Mouse (Mus musculus) MEL (cell line): Measurements from ENCODE around the gene Frmpd4.

Experiments
- BHLHE40 ChIP-seq: IDR thresholded peaks from 2 replicates; pipeline ENCODE4 v1.6.1; 2012; ENCODE audit warnings: low read depth, mild to moderate bottlenecking, inconsistent platforms, low read length, improper control_type of control experiment, borderline replicate concordance
- CHD2 ChIP-seq: IDR thresholded peaks from 2 replicates; pipeline ENCODE4 v1.6.1; 2011; ENCODE audit warnings: low read length, improper control_type of control experiment
- CTCF ChIP-seq, 3 experiments: IDR thresholded peaks in 2 of 3; conservative IDR thresholded peaks in 1 of 3; 2 replicates each; pipeline ENCODE4 v1.5.1; 2011 to 2012; ENCODE audit warnings: low read length in 3 of 3, low read depth in 2 of 3, mild to moderate bottlenecking in 2 of 3, improper control_type of control experiment in 1 of 3, inconsistent platforms in 1 of 3, mixed read lengths in 1 of 3, moderate library complexity in 1 of 3; ENCODE audit not compliant: control insufficient read depth in 1 of 3, insufficient read depth in 1 of 3, poor library complexity in 1 of 3, severe bottlenecking in 1 of 3
- EP300 ChIP-seq, 2 experiments: IDR thresholded peaks; 2 replicates each; pipeline ENCODE4 v1.6.1; 2011; ENCODE audit warnings: improper control_type of control experiment in 2 of 2, low read length in 2 of 2, low read depth in 1 of 2, mild to moderate bottlenecking in 1 of 2
- GABPA ChIP-seq: IDR thresholded peaks from 2 replicates; pipeline ENCODE4 v1.6.1; 2012; ENCODE audit warnings: low read depth, mild to moderate bottlenecking, inconsistent platforms, low read length, improper control_type of control experiment, moderate library complexity
- JUND ChIP-seq: IDR thresholded peaks from 2 replicates; pipeline ENCODE4 v1.6.1; 2011; ENCODE audit warnings: low read depth, mild to moderate bottlenecking, improper control_type of control experiment, low read length
- KAT2A ChIP-seq: conservative IDR thresholded peaks from 2 replicates; pipeline ENCODE4 v1.6.1; 2012; ENCODE audit warnings: low read depth, low read length, improper control_type of control experiment, inconsistent platforms
- MAX ChIP-seq: IDR thresholded peaks from 2 replicates; pipeline ENCODE4 v1.6.1; 2011; ENCODE audit warnings: low read length, improper control_type of control experiment
- MAZ ChIP-seq: IDR thresholded peaks from 2 replicates; pipeline ENCODE4 v1.6.1; 2012; ENCODE audit warnings: low read depth, mild to moderate bottlenecking, inconsistent platforms, low read length, improper control_type of control experiment
- MXI1 ChIP-seq: IDR thresholded peaks from 2 replicates; pipeline ENCODE4 v1.6.1; 2011; ENCODE audit warnings: mild to moderate bottlenecking, low read depth, low read length, improper control_type of control experiment
- POLR2A ChIP-seq, 2 experiments: IDR thresholded peaks; 2 replicates each; pipeline ENCODE4 v1.6.1; 2011 to 2012; ENCODE audit warnings: low read length in 2 of 2, mild to moderate bottlenecking in 2 of 2, control low read depth in 1 of 2, improper control_type of control experiment in 1 of 2, low read depth in 1 of 2, moderate library complexity in 1 of 2; ENCODE audit not compliant: control insufficient read depth in 1 of 2, insufficient read depth in 1 of 2, poor library complexity in 1 of 2
- POLR2AphosphoS5 ChIP-seq: IDR thresholded peaks from 2 replicates; pipeline ENCODE4 v1.6.1; 2012; ENCODE audit warnings: low read depth, borderline replicate concordance, mild to moderate bottlenecking, inconsistent platforms, low read length, moderate library complexity, mixed read lengths
- TCF12 ChIP-seq: IDR thresholded peaks from 2 replicates; pipeline ENCODE4 v1.6.1; 2014; ENCODE audit warnings: low read depth, mild to moderate bottlenecking, inconsistent platforms, low read length, improper control_type of control experiment, moderate library complexity
- ZNF384 ChIP-seq: IDR thresholded peaks from 2 replicates; pipeline ENCODE4 v1.6.1; 2012; ENCODE audit warnings: low read depth, mild to moderate bottlenecking, inconsistent platforms, low read length, improper control_type of control experiment

DNA sequence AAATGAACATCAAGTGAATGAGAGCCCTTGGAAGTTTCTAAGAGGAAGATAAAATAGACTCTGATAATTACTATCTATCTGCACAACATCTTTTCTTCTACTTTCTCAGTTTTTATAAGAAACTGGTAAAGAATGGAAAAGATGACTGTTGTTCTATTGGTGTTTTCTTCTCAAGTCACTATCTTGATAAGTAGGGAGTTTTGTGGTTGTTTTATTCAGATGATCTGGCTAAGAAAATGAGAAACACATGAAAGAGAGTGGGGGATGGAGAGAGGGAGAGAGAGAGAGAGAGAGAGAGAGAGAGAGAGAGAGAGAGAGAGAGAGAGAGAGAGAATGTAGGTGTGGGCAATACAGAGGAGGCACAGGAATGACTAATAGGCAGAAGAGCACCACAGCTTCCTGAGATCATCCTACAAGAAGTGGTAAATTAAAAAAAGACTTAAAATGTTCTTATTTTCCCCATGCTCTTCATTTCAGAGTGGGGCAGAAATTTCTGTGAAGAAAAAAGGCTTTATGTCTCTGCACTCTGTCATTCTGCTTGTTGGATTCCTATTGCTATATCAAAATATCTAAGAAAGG lies 979.3 kb downstream of the Frmpd4 start:
- no peak for TF ChIP-seq MXI1
- no peak for TF ChIP-seq CHD2
- no peak for TF ChIP-seq CTCF (IDR thresholded peaks at IDR 0.05 in 2 of 3, conservative IDR thresholded peaks at IDR 0.05 in 1 of 3; ENCODE audit: control insufficient read depth in 1 of 3, insufficient read depth in 1 of 3, low read depth in 2 of 3, low read length in 3 of 3, poor library complexity in 1 of 3, severe bottlenecking in 1 of 3)
- no peak for TF ChIP-seq KAT2A
- TF ChIP-seq EP300 (IDR thresholded peaks at IDR 0.05; ENCODE audit: low read depth in 1 of 2, low read length in 2 of 2): no peak
- TF ChIP-seq GABPA: no peak
- no peak for TF ChIP-seq POLR2A (IDR thresholded peaks at IDR 0.05; ENCODE audit: control insufficient read depth in 1 of 2, insufficient read depth in 1 of 2, low read depth in 1 of 2, low read length in 2 of 2, poor library complexity in 1 of 2)
- no peak for TF ChIP-seq ZNF384
- no peak for TF ChIP-seq BHLHE40
- TF ChIP-seq TCF12: no peak
- TF ChIP-seq POLR2AphosphoS5: no peak
- TF ChIP-seq MAX: no peak
- TF ChIP-seq MAZ: no peak
- no peak for TF ChIP-seq JUND
